Mouse (Mus musculus): ENCODE results near the gene Dohh.

- no peak for TF ChIP-seq POLR2A (IDR thresholded peaks at IDR 0.05; ENCODE audit: borderline replicate concordance, extremely low read depth, insufficient read depth, insufficient read length, poor library complexity, severe bottlenecking)
- TF ChIP-seq CTCF (IDR thresholded peaks at IDR 0.05; ENCODE audit: borderline replicate concordance, extremely low read depth, insufficient read depth, insufficient read length), result no peak
Observed at GRCm38 (mm10) chr10:81385603-81386306, 1.5 kb downstream of the Dohh start.
